Mouse (Mus musculus) C2C12 (cell line): ENCODE results near the gene Ebf1. TPM values are rescaled to one million over a fixed set of nuclear protein-coding genes. Genes with fewer than 3 reads are reported as not detected.
A peak's percentile ranks its signal among the peaks of the same experiment; 100 is the strongest.

Source experiments
- H3K27me3 ChIP-seq: one replicate; pipeline ENCODE4 v1.6.1; 2011; ENCODE audit not compliant: control insufficient read depth, insufficient read depth, insufficient read length
- H3K36me3 ChIP-seq: one replicate; pipeline ENCODE4 v1.6.1; 2011; ENCODE audit not compliant: control insufficient read depth, insufficient read depth
- H3K4me3 ChIP-seq: one replicate; pipeline ENCODE4 v1.5.1; 2011; ENCODE audit warnings: mild to moderate bottlenecking, control low read depth; ENCODE audit not compliant: poor library complexity, insufficient read depth, severe bottlenecking
- H3K79me2 ChIP-seq: one replicate; pipeline ENCODE4 v1.6.1; 2011; ENCODE audit not compliant: control insufficient read depth, insufficient read depth
- H3K79me3 ChIP-seq: one replicate; pipeline ENCODE4 v1.6.1; 2011; ENCODE audit warnings: low read depth, control low read depth
- H3ac ChIP-seq: one replicate; pipeline ENCODE3; 2011; ENCODE audit warnings: low read depth; ENCODE audit not compliant: control insufficient read depth, insufficient read length
- CEBPB ChIP-seq: IDR thresholded peaks from one replicate; pipeline ENCODE4 v1.6.1; 2011; ENCODE audit warnings: low read depth, mild to moderate bottlenecking, control low read depth, moderate library complexity
- CTCF ChIP-seq: IDR thresholded peaks from one replicate; pipeline ENCODE4 v1.5.1; 2011; ENCODE audit not compliant: control insufficient read depth, insufficient read depth, insufficient read length
- FOSL1 ChIP-seq: IDR thresholded peaks from one replicate; pipeline ENCODE4 v1.8.0; 2011; ENCODE audit warnings: mild to moderate bottlenecking, low read length; ENCODE audit not compliant: poor library complexity, insufficient read depth, severe bottlenecking
- MAX ChIP-seq: IDR thresholded peaks from one replicate; pipeline ENCODE4 v1.6.1; 2011; ENCODE audit warnings: mild to moderate bottlenecking, control low read depth
- MYOD1 ChIP-seq: IDR thresholded peaks from one replicate; pipeline ENCODE4 v1.6.1; 2011; ENCODE audit warnings: low read depth; ENCODE audit not compliant: control insufficient read depth, insufficient read length
- MYOG ChIP-seq: IDR thresholded peaks from one replicate; pipeline ENCODE4 v1.6.1; 2011; ENCODE audit not compliant: control insufficient read depth, insufficient read length; ENCODE audit errors: extremely low read depth
- USF1 ChIP-seq: IDR thresholded peaks from one replicate; pipeline ENCODE4 v1.6.1; 2011; ENCODE audit warnings: low read depth, mild to moderate bottlenecking, control low read depth, moderate library complexity
- polyA plus RNA-seq: library from polyadenylated mRNA; unstranded; fragments of >200 nt; fragmentation: generic; extraction: Trizol; gene quantifications from one replicate; pipeline ENCODE4 v1.2.1, GENCODE M21; 2012; ENCODE audit warnings: missing spikeins

The Ebf1 gene
- polyA plus RNA-seq, 1 experiment, result 4.3 TPM

- no peaks in the 10 kb centered on the region for H3K79me3 ChIP-seq
- no peaks in the 10 kb centered on the region for H3K36me3 ChIP-seq
- TF ChIP-seq MAX (no peak), MYOD1 (no peak), FOSL1 (no peak), MYOG (no peak), USF1 (no peak), CEBPB (no peak), CTCF (no peak)
- H3ac ChIP-seq, result no peak overlapping the region
- no peaks in the 10 kb centered on the region for H3K27me3 ChIP-seq
- no peak overlapping the region for H3K4me3 ChIP-seq
- no peaks in the 10 kb centered on the region for H3K79me2 ChIP-seq
Measured at GRCm38 (mm10) chr11:44606881-44607280, 10.2 kb upstream of the Ebf1 start.

- Histone ChIP-seq H3ac (no peak overlapping the region), H3K79me2 (no peaks in the 10 kb centered on the region), H3K79me3 (no peaks in the 10 kb centered on the region), H3K4me3 (no peak overlapping the region), H3K36me3 (no peaks in the 10 kb centered on the region), H3K27me3 (no peaks in the 10 kb centered on the region)
- TF ChIP-seq CTCF (no peak), USF1 (no peak), MYOD1 (no peak), MYOG (no peak), MAX (no peak), FOSL1 (no peak), CEBPB (no peak)
Measured at GRCm38 (mm10) chr11:44608646-44609045, 8.5 kb upstream of the Ebf1 start.

GRCm38 (mm10) chr11:44610971-44611781, 5.9 kb upstream of the Ebf1 start:
- H3K27me3 ChIP-seq, result no peaks in the 10 kb centered on the region

GRCm38 (mm10) chr11:44612156-44612555, 5.0 kb upstream of the Ebf1 start:
- Histone ChIP-seq H3K27me3 (no peaks in the 10 kb centered on the region), H3K79me3 (no peaks in the 10 kb centered on the region), H3K4me3 (no peak overlapping the region), H3K79me2 (no peaks in the 10 kb centered on the region), H3K36me3 (no peaks in the 10 kb centered on the region), H3ac (peak overlapping the region; percentile 6)
- no peak for TF ChIP-seq FOSL1
- TF ChIP-seq USF1, result no peak
- TF ChIP-seq MYOD1, result no peak
- no peak for TF ChIP-seq CEBPB
- TF ChIP-seq MYOG, result no peak
- no peak for TF ChIP-seq MAX
- TF ChIP-seq CTCF, result no peak

More at GRCm38 (mm10) chr11:44610971-44611781, 5.9 kb upstream of the Ebf1 start:
- H3K79me2 ChIP-seq, result no peaks in the 10 kb centered on the region
- H3K36me3 ChIP-seq, result no peaks in the 10 kb centered on the region
- H3ac ChIP-seq, result peak overlapping the region; percentile 13
- no peak overlapping the region for H3K4me3 ChIP-seq
- TF ChIP-seq CTCF, result peak; percentile 93
- TF ChIP-seq USF1, result no peak
- no peak for TF ChIP-seq FOSL1
- H3K79me3 ChIP-seq, result no peaks in the 10 kb centered on the region

GRCm38 (mm10) chr11:44612681-44613410, 4.3 kb upstream of the Ebf1 start:
- no peaks in the 10 kb centered on the region for H3K79me3 ChIP-seq
- no peaks in the 10 kb centered on the region for H3K27me3 ChIP-seq
- no peak overlapping the region for H3ac ChIP-seq
- peaks cover 3% of the 10 kb centered on the region for H3K79me2 ChIP-seq
- no peaks in the 10 kb centered on the region for H3K36me3 ChIP-seq
- H3K4me3 ChIP-seq, result no peak overlapping the region
- TF ChIP-seq CTCF, result no peak
- no peak for TF ChIP-seq FOSL1
- no peak for TF ChIP-seq USF1
- no peak for TF ChIP-seq MAX
- TF ChIP-seq MYOG, result no peak
- no peak for TF ChIP-seq MYOD1
- no peak for TF ChIP-seq CEBPB
